Mouse (Mus musculus): ENCODE data around the gene Flrt2. TPM values are rescaled to one million over a fixed set of nuclear protein-coding genes. Genes with fewer than 3 reads are reported as not detected.

The Flrt2 gene
- polyA plus RNA-seq, 1 experiment = 7.6 TPM

- Histone ChIP-seq H3K79me2 (ENCODE audit: control insufficient read depth, insufficient read depth) (peaks cover 66% of the 10 kb centered on the region), H3K36me3 (ENCODE audit: control insufficient read depth, insufficient read depth) (peaks cover 15% of the 10 kb centered on the region), H3K79me3 (ENCODE audit: low read depth) (peaks cover 15% of the 10 kb centered on the region), H3K27me3 (ENCODE audit: control insufficient read depth, insufficient read depth, insufficient read length) (no peaks in the 10 kb centered on the region), H3K4me3 (ENCODE audit: insufficient read depth, poor library complexity, severe bottlenecking) (no peak overlapping the region), H3ac (ENCODE audit: control insufficient read depth, insufficient read length, low read depth) (no peak overlapping the region)
- no peak for TF ChIP-seq MAX (IDR thresholded peaks at IDR 0.05)
- TF ChIP-seq MYOG (IDR thresholded peaks at IDR 0.05; ENCODE audit: control insufficient read depth, extremely low read depth, insufficient read length) = no peak
- TF ChIP-seq CEBPB (IDR thresholded peaks at IDR 0.05; ENCODE audit: low read depth) = no peak
- TF ChIP-seq USF1 (IDR thresholded peaks at IDR 0.05; ENCODE audit: low read depth) = no peak
- no peak for TF ChIP-seq FOSL1 (IDR thresholded peaks at IDR 0.05; ENCODE audit: insufficient read depth, low read length, poor library complexity, severe bottlenecking)
- no peak for TF ChIP-seq CTCF (IDR thresholded peaks at IDR 0.05; ENCODE audit: control insufficient read depth, insufficient read depth, insufficient read length)
- no peak for TF ChIP-seq MYOD1 (IDR thresholded peaks at IDR 0.05; ENCODE audit: control insufficient read depth, insufficient read length, low read depth)
Observed at GRCm38 (mm10) chr12:95739739-95740138, 47.7 kb downstream of the Flrt2 start.

- TF ChIP-seq CEBPB (IDR thresholded peaks at IDR 0.05; ENCODE audit: low read depth) (no peak), CTCF (IDR thresholded peaks at IDR 0.05; ENCODE audit: control insufficient read depth, insufficient read depth, insufficient read length) (no peak)
- Histone ChIP-seq H3K36me3 (ENCODE audit: control insufficient read depth, insufficient read depth) (peaks cover 9% of the 10 kb centered on the region), H3K27me3 (ENCODE audit: control insufficient read depth, insufficient read depth, insufficient read length) (no peaks in the 10 kb centered on the region), H3ac (ENCODE audit: control insufficient read depth, insufficient read length, low read depth) (no peak overlapping the region), H3K79me2 (ENCODE audit: control insufficient read depth, insufficient read depth) (peaks cover 65% of the 10 kb centered on the region), H3K79me3 (ENCODE audit: low read depth) (peaks cover 12% of the 10 kb centered on the region), H3K4me3 (ENCODE audit: insufficient read depth, poor library complexity, severe bottlenecking) (no peak overlapping the region)
Observed at GRCm38 (mm10) chr12:95741296-95741695, 49.3 kb downstream of the Flrt2 start.

- no peaks in the 10 kb centered on the region for H3K27me3 ChIP-seq (ENCODE audit: control insufficient read depth, insufficient read depth, insufficient read length)
Observed at GRCm38 (mm10) chr12:95744307-95744706, 52.3 kb downstream of the Flrt2 start.

GRCm38 (mm10) chr12:95746856-95747579 is 55.0 kb downstream of the Flrt2 start:
- H3K27me3 ChIP-seq (ENCODE audit: control insufficient read depth, insufficient read depth, insufficient read length) = no peaks in the 10 kb centered on the region
- H3K36me3 ChIP-seq (ENCODE audit: control insufficient read depth, insufficient read depth) = no peaks in the 10 kb centered on the region
- peaks cover 80% of the 10 kb centered on the region for H3K79me2 ChIP-seq (ENCODE audit: control insufficient read depth, insufficient read depth)
- TF ChIP-seq CEBPB (IDR thresholded peaks at IDR 0.05; ENCODE audit: low read depth) (peak; percentile 12), USF1 (IDR thresholded peaks at IDR 0.05; ENCODE audit: low read depth) (no peak), MAX (IDR thresholded peaks at IDR 0.05) (no peak)
- H3K4me3 ChIP-seq (ENCODE audit: insufficient read depth, poor library complexity, severe bottlenecking) = no peak overlapping the region
- H3ac ChIP-seq (ENCODE audit: control insufficient read depth, insufficient read length, low read depth) = no peak overlapping the region
- peaks cover 23% of the 10 kb centered on the region for H3K79me3 ChIP-seq (ENCODE audit: low read depth)

More at GRCm38 (mm10) chr12:95744307-95744706, 52.3 kb downstream of the Flrt2 start:
- no peaks in the 10 kb centered on the region for H3K36me3 ChIP-seq (ENCODE audit: control insufficient read depth, insufficient read depth)
- H3K79me2 ChIP-seq (ENCODE audit: control insufficient read depth, insufficient read depth) = peaks cover 60% of the 10 kb centered on the region
- TF ChIP-seq CEBPB (IDR thresholded peaks at IDR 0.05; ENCODE audit: low read depth) = no peak
- no peak for TF ChIP-seq MAX (IDR thresholded peaks at IDR 0.05)
- no peak for TF ChIP-seq USF1 (IDR thresholded peaks at IDR 0.05; ENCODE audit: low read depth)
- TF ChIP-seq MYOG (IDR thresholded peaks at IDR 0.05; ENCODE audit: control insufficient read depth, extremely low read depth, insufficient read length) = no peak
- no peak for TF ChIP-seq FOSL1 (IDR thresholded peaks at IDR 0.05; ENCODE audit: insufficient read depth, low read length, poor library complexity, severe bottlenecking)
- TF ChIP-seq MYOD1 (IDR thresholded peaks at IDR 0.05; ENCODE audit: control insufficient read depth, insufficient read length, low read depth) = no peak
- no peak for TF ChIP-seq CTCF (IDR thresholded peaks at IDR 0.05; ENCODE audit: control insufficient read depth, insufficient read depth, insufficient read length)
- H3K4me3 ChIP-seq (ENCODE audit: insufficient read depth, poor library complexity, severe bottlenecking) = no peak overlapping the region
- peaks cover 18% of the 10 kb centered on the region for H3K79me3 ChIP-seq (ENCODE audit: low read depth)
- no peak overlapping the region for H3ac ChIP-seq (ENCODE audit: control insufficient read depth, insufficient read length, low read depth)

GRCm38 (mm10) chr12:95748760-95749159 is 56.7 kb downstream of the Flrt2 start:
- TF ChIP-seq MYOD1 (IDR thresholded peaks at IDR 0.05; ENCODE audit: control insufficient read depth, insufficient read length, low read depth) (no peak), FOSL1 (IDR thresholded peaks at IDR 0.05; ENCODE audit: insufficient read depth, low read length, poor library complexity, severe bottlenecking) (no peak), CEBPB (IDR thresholded peaks at IDR 0.05; ENCODE audit: low read depth) (no peak), MYOG (IDR thresholded peaks at IDR 0.05; ENCODE audit: control insufficient read depth, extremely low read depth, insufficient read length) (no peak), USF1 (IDR thresholded peaks at IDR 0.05; ENCODE audit: low read depth) (no peak), CTCF (IDR thresholded peaks at IDR 0.05; ENCODE audit: control insufficient read depth, insufficient read depth, insufficient read length) (no peak), MAX (IDR thresholded peaks at IDR 0.05) (no peak)
- Histone ChIP-seq H3ac (ENCODE audit: control insufficient read depth, insufficient read length, low read depth) (no peak overlapping the region), H3K4me3 (ENCODE audit: insufficient read depth, poor library complexity, severe bottlenecking) (no peak overlapping the region), H3K79me2 (ENCODE audit: control insufficient read depth, insufficient read depth) (peaks cover 73% of the 10 kb centered on the region), H3K36me3 (ENCODE audit: control insufficient read depth, insufficient read depth) (peaks cover 3% of the 10 kb centered on the region), H3K79me3 (ENCODE audit: low read depth) (peaks cover 23% of the 10 kb centered on the region), H3K27me3 (ENCODE audit: control insufficient read depth, insufficient read depth, insufficient read length) (no peaks in the 10 kb centered on the region)

GRCm38 (mm10) chr12:95749248-95749647 is 57.2 kb downstream of the Flrt2 start:
- TF ChIP-seq MAX (IDR thresholded peaks at IDR 0.05) = no peak
- no peak for TF ChIP-seq CTCF (IDR thresholded peaks at IDR 0.05; ENCODE audit: control insufficient read depth, insufficient read depth, insufficient read length)
- H3K4me3 ChIP-seq (ENCODE audit: insufficient read depth, poor library complexity, severe bottlenecking) = no peak overlapping the region
- H3K79me3 ChIP-seq (ENCODE audit: low read depth) = peaks cover 24% of the 10 kb centered on the region
- H3K27me3 ChIP-seq (ENCODE audit: control insufficient read depth, insufficient read depth, insufficient read length) = no peaks in the 10 kb centered on the region
- no peak overlapping the region for H3ac ChIP-seq (ENCODE audit: control insufficient read depth, insufficient read length, low read depth)
- peaks cover 73% of the 10 kb centered on the region for H3K79me2 ChIP-seq (ENCODE audit: control insufficient read depth, insufficient read depth)
- peaks cover 8% of the 10 kb centered on the region for H3K36me3 ChIP-seq (ENCODE audit: control insufficient read depth, insufficient read depth)
